Mouse (Mus musculus): Measurements from ENCODE around the gene Plxdc1.

The Plxdc1 gene

GRCm38 (mm10) chr11:97906905-97907304 lies 79.3 kb downstream of the Plxdc1 start:
- DNase-seq, result no peak

- no peak for DNase-seq
These were observed 80.3 kb downstream of the Plxdc1 start for GRCm38 (mm10) chr11:97905941-97906340.

GRCm38 (mm10) chr11:97905540-97905939 lies 80.7 kb downstream of the Plxdc1 start:
- DNase-seq, result no peak

- no peak for DNase-seq
These were observed 81.4 kb downstream of the Plxdc1 start for GRCm38 (mm10) chr11:97904801-97905200.

DNA sequence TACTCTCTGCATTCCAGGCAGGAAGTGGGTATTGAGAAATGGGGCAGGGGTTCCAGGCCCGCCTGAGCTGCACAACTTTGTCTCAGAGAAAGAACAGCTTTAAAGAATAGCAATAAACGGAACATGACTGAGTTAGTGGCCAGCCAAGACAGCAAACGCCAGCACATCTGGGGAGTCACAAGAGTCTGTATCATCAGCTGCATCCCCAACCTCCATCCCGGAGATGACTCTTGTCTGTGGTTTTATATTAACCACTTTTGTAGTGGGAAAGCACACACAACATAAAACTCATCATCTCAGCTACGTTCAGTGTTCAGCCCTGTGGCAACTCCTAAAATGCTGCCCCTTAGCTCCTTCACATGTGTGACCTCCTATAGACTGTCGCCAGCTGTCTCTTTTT lies 84.4 kb downstream of the Plxdc1 start:
- no peak for DNase-seq

DNA sequence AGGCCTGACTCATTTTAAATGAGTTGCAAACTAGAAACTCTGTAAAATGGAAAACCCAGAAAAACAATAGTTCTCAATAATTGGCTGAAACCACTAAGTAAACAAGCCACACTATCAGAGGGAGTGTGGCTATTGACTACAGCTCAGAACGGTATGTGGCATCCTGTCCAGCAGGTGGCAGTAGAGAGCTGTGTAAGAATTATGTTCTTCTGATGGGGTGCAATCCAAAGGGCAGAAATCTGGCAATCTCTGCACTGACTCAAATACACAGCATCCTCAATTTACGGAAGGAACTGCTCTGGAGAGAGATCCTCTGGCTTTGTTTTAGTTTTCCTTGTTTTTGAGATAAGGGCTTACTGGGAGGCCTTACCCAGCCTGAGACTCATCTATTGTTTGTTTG lies 86.4 kb downstream of the Plxdc1 start:
- peak; percentile 92 for DNase-seq

- DNase-seq, result no peak
These were observed 88.6 kb downstream of the Plxdc1 start for GRCm38 (mm10) chr11:97897568-97898185.

DNA sequence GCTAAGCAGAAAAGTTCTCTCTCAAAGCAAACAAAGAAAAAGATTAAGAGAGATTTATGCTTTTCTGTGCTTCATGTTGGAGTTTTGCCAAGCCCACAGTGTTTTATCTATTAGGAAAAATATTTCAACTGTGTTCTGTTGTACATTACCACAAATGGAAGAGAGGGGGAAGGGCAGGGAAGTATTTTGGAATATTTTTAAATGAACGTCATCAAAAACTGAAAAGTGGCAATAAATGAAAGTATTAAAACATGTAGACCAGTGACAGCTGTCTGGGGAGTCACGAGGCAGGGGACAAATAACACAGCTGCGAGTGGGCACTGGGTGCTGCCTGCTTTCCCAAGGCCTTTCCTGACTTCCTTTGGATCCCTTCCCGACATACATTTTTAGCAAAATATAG lies 89.6 kb downstream of the Plxdc1 start:
- DNase-seq, result no peak

- no peak for DNase-seq
These were observed 94.4 kb downstream of the Plxdc1 start for GRCm38 (mm10) chr11:97891821-97892220.

GRCm38 (mm10) chr11:97885296-97885915 lies 100.8 kb downstream of the Plxdc1 start:
- no peak for DNase-seq

- DNase-seq, result no peak
These were observed 101.6 kb downstream of the Plxdc1 start for GRCm38 (mm10) chr11:97884601-97885185.

GRCm38 (mm10) chr11:97883918-97884600 lies 102.2 kb downstream of the Plxdc1 start, which contains the start of gene Fbxo47:
Gene Fbxo47 (minus strand): TSS chr11:97884154.
- peak; percentile 97 for DNase-seq

DNA sequence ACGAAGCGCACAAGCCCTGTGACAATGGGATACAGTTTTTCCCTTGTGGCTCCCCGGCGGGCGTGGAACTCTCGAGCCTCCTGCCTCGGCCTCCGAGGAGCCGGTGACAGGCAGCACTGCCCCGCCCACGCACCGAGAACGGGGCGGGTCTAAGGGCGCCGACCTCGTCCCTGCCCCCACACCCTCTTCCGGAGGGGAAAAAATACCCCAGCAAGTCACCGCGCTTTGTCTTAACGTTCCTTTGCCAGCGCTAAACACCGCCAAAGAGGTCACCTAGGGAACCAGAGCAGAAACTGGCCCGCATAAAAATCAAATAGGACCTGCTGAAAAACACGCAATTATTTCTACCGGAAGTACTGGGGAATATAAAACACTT lies 102.7 kb downstream of the Plxdc1 start:
- peak; percentile 72 for DNase-seq

GRCm38 (mm10) chr11:97880362-97880761 lies 105.9 kb downstream of the Plxdc1 start:
- no peak for DNase-seq

DNA sequence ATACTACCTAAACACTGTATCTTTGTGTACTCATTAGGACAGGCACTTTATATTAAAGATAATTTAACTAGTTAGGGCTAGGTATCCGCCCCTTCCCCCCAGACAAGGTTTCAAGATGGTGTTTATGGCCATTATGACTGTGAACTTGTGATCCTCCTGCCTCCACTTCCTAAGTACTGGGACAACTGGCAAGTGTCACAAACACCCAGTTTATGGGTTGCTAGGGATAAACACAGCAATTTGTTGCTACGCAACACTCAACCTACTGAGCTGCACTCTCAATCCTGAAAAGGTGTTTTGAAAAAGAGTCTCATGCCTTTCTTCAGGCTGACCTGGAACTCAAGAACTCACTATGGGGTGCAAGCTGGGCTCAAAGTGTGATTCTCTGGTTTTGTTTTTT lies 108.9 kb downstream of the Plxdc1 start:
- DNase-seq, result no peak

DNA sequence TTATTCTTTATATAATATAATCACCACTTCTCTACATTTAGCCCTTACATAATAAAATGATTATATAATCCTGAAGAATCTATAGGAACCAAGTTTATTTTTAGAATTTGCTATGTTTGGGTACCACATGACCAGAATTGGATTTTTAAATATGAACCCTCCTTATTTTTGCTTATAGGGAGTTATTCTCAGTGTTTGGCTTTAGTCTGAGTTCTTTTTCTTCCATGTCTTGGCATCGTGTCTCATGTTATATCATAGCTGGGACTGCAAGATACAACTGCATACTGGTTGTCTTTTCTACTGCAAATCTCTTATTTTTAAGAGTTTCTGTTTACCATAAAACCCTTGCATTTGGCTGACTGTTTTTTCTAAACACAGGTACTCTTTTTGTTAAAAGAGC lies 111.8 kb downstream of the Plxdc1 start:
- DNase-seq, result no peak

Data from cerebellum, adult 8-10 months (tissue).